Mouse (Mus musculus): Measurements from ENCODE around the gene Ppib.

GRCm38 (mm10) chr9:66040801-66041200 lies 19.2 kb upstream of the Ppib start:
- no peak for TF ChIP-seq CTCF (IDR thresholded peaks at IDR 0.05; ENCODE audit: extremely low read depth, insufficient read length, insufficient replicate concordance, low read depth, low read length)
- no peak for TF ChIP-seq POLR2A (IDR thresholded peaks at IDR 0.05; ENCODE audit: low read depth, low read length)
